Mouse (Mus musculus) layer of hippocampus, postnatal 14 days (tissue): Measurements from ENCODE around the gene Pip5k1a. TPM values are rescaled to one million over a fixed set of nuclear protein-coding genes. Genes with fewer than 3 reads are reported as not detected.
"Not testable (repeated sequence)": the region's sequence is repeated elsewhere in the genome, so short reads cannot be mapped to it uniquely, and the experiment has no call there.

Experiments
- DNase-seq, 2 experiments: peaks; one replicate each; pipeline ENCODE4 v3.0.0; 2021 to 2022; ENCODE audit warnings: low spot score in 2 of 2, mixed read lengths in 1 of 2
- total RNA-seq, 2 experiments: library from RNA; stranded (reverse); gene quantifications; 2 replicates each; pipeline ENCODE4 v1.2.3; 2021

Pip5k1a gene
- total RNA-seq, 2 experiments from 2014 or later = 46.3 to 51.5 TPM

DNA sequence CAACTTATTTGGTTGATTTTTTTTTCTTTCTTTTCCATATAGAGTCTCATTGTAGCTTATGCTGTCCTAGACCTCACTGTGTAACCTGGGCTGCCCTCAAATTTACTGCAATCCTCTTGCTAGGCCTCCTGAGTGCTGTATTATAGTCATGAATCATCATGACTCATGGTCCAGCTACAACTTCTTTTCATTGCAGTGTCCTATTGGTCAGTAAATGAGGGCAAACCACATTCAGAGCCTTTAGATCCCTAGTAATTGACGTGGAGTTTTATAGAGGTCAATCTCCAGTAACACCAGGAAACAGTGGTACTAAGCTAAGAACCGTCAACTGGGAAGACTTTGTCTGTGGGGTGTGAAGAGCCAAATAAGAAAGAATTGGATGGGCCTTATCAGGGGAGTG, 11.0 kb upstream of the Pip5k1a start:
- DNase-seq = no peak

DNA sequence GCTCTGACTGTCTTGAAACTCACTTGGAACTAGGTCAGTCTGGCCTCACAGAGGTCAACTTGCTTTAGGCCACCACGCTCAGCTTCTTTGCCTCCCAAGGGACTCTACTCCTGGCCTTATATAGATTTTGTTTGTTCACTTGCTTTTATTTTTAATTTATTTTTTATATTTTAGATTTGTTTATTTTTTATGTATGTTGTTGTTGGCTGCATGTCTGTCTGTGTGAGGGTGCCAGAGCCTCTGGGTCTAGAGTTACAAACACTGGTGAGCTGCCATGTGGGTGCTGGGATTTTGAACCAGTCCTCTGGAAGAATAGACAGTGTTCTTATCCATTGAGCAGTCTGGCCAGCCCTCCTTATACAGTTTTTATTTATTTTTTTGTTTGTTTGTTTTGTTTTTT, 6.0 kb upstream of the Pip5k1a start:
- DNase-seq = no peak

DNA sequence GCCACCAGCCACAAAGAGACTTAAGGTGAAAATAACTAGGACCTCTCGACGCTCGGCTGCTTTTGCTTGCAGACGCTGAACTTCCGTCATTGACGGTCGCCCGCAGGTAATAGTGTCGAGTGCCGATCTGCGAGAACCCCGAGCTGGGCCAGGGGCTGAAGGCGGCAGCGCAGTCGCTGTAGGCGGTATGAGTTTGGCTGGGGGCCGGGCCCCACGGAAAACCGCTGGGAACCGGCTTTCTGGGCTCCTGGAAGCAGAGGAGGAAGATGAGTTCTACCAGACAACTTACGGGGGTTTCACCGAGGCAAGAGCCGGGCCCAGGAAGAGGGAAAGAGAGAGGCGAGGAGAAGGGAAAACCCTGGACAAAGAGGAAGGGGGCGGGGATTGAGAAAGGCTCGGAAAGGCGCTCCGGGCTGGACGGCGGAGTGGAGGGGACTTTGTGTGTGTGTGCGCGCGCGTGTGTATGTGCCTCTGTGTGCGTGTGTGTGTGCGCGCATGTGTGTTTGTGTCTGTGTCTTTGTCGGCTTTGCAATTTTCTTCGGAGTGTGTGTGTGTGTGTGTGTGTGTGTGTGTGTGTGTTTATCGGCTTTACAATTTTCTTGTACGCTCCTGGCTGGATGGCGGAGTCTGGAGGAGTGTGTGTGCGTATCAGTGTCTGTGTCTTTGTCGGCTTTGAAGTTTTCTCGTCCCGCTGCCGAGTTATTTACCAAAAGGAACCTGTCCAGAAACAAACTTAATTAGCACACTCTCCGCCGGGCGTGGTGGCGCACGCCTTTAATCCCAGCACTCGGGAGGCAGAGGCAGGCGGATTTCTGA, 4.4 kb upstream of the Pip5k1a start, which contains the start of gene Vps72:
Gene Vps72 (plus strand): TSS at position 112 of the 816 bp plus-strand sequence.
- peak; percentile 89 to 93 for DNase-seq

DNA sequence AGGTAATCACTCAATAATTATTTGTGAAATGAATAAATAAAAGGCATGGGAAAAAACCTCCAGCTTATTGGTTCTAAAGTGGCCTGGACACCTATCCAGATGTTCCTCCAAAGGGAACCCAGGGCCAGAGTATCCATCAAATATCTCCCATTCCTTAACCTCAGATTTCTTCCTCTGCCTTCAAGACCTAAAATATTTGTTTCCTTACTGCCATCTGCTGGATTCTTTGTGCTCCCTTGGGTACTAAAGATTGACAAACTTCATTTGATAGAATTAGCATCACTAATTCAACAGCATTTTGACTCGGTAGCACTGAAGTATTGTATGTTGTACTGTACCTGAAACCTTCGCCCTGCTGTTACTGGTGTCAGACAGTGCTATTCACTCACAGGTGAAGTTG, 1.2 kb upstream of the Pip5k1a start:
- DNase-seq = no peak

DNA sequence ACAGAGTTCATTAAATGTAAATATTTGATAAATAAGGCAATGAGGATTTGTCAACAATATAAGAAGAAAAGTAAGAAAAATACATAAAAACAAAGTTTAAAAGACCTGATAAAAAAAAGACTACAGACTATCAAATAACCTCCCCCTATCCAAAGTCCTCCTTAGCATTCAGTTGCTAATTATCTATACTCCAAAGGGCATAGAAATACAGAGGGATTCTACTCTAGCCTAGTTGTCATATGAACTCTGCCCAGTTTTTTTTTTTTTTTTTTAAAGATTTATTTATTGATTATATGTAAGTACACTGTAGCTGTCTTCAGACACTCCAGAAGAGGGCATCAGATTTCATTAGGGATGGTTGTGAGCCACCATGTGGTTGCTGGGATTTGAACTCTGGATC, 578 bp upstream of the Pip5k1a start:
- not testable (repeated sequence) for DNase-seq

DNA sequence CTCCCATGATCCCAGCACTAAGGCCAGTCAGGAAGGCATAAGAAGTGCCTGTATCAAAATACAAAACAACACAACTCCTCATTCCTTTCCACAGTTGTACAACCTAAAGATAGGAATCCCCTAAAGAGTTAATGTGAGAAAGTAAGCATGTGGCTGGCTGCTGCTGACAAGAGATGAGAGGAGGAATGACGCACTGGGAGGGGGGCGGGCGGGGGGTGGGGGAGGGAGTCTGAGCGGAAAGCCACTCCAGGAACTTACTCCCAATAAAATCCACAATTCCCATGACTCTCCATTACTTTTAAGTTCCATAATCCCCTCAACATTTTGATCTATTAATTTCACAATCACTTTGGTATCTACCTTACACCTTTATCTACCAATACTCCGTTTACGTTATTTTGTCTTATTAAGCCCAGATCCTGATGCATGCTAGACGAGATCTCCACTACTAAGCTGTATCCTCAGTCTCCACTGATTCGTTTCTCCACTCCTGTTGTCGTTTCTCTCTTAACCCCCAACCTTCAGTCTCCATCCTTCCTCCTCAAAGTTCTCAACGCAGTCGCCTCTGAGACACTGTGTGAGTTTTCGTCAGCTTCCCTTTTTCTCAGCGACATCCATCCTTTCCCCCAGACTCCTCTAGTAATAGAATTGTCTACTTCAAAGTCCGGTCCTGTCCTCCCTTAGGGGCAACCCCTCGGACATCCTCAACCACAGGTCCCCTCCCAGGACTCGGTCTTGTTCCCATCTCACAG, 968 bp downstream of the Pip5k1a start:
- DNase-seq = no peak

DNA sequence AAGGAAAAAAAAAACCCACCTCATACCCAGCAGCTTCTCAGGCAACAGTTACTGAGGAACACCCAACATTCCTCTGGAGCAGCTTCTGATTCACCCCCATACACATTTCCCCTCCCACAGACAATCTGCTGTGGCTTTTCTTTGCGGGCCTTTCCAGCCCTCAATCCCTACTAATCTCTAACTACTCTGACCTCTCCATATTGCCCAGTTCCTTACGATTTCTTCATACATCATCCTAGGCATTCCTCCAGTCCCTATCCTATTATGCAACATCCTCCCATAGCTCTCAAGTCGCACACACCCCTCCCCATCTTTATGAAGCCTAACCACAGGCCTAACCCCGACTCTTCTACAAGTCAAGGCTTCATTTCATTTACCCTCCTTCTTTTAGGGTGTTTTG, 1.6 kb downstream of the Pip5k1a start:
- DNase-seq = peak in 1 of 2 experiments; percentile 55

DNA sequence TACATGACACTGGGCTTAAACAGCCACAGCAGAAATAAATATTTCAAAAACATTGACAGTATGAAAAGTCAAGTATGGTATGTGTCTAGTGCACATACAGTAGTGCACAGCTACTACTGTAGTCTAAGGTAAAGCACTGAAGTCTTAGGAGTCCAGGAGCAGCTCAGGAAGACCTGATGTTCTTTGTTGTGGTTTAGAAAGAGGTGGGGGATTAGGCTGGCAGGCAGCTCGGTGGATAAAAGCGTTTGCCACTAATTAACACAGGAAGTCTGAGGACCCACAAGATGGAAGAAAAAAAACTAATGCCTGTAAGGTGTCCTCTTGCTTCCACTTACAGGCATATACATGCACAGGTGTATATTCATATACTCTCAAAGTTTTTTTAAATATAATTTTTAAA, 5.9 kb downstream of the Pip5k1a start:
- DNase-seq = no peak

DNA sequence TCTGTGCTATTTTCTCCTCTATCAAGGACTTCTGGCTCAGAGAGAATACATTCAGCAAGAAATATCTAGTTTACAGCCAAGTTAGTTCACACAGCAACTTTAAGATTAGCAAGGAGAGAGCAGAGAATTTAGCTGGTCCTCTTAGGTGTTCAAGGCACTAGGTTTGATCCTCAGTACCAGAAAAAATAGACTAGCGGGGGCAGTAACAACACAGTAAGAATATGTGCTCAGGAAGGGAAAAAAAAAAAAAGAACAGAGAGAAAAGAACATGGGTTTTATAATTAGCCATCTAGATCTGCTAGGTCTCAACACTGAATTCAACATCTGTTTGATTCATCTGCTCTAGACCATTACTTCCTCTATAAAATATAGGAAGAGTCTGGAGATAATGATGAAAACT, 18.7 kb downstream of the Pip5k1a start:
- no peak for DNase-seq

DNA sequence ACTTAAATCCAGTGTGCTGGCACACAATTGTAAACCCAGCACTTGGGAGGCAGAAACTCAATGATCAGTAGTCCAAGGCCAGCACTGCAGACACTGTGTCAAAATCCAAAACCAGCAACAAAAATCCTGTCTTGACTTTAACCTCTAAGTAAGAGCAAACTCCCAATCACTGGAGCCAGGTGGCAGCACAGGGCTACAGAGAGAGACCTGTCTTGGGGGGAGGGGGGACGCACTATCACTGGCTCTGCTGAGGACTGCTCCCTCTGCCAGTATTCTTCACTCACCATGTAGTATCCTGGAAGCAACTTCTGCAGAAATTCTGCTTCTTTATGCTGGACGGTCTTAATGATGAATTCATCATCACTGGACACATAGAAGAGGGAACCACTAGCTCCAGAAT, 35.1 kb downstream of the Pip5k1a start:
- no peak for DNase-seq

DNA sequence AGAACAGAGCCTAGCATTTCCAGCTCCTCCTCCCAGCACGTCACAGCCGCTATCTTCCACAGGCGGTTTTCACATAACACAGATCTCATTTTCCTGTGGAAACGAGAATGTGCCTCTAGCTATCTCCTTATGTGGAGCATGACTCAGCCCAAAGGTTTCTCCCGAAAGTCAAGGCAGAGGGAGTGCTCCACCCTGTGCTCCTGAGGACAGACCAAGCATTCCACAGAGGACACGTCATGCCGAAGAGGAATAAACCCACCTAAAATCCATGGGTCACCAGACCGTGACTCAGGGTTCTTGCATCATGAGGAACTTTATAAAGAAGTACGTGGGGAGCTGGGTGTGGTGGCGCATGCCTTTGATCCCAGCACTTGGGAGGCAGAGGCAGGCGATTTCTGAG, 40.2 kb downstream of the Pip5k1a start:
- DNase-seq = no peak

DNA sequence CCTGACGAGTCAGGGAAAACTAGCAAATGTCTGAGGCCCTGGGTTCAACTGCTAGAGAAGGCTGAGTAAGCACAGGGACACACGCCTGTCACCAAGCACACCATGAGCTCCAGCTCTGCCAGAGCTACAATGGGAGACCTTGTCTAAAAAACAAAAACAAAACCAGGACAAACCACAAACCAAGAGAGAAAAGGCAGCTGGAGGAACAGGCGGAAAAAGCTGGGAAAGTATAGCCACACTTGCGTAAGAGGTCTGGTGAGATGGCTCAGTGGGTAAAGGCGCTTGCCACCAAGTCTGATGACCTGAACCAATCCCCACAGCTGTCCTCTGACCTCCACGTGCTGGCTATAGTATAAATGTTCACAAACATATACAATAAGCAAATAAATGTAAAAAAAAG, 40.6 kb downstream of the Pip5k1a start:
- DNase-seq = no peak

DNA sequence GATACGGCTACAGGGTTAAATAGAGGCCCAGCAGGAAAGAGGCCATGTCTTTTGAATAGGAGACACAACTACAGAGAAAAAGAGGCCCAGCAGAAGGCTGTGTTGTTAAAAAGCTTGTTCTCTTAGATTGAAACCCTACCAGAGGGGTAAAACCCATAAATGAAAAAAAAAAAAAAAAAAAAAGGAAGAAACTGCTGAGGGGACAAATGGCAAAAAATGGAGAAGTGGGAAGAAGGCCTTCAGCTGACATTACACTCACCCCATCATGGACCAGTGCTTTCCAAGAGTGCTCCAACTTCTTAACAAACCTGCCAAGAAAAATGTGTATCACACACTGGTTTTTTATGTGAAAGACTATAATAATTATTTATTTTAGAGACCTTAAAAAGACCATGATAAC, 41.2 kb downstream of the Pip5k1a start:
- no peak for DNase-seq

DNA sequence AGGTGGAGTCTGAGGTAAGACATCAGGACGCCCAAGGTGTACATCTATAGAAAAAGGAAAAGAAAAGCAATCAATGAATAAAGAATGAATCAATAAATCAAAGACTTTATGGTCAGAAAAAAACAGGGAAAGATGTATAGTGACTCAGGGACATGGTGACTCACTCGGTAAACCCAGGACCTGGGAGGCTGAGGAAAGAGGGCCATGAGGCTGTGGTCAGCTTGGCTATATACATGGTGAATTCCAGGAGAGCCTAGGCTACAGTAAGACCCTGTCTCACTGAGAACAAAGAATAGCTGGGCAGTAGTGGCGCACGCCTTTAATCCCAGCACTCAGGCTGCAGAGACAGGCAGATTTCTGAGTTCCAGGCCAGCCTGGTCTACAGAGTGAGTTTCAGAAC, 43.0 kb downstream of the Pip5k1a start:
- no peak for DNase-seq

DNA sequence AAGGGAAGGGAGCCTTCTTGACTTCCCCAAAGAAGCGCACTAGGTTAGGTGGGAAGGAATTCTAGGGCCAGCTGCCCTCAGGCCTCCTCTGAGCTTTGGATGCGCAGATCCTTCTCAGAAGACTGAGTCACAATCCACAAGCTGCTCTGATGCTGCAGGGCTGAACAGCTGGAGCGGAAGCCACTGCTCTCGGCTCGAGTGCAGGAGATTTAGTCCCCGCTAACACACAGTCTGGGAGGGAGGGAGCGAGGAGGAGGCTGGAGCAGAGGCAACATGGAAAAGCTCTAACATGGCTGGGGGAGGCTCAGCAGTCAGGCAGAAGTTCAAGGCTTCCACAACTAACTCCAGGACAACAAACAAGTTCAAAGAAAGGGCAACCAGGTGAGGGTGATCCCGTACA, 48.7 kb downstream of the Pip5k1a start:
- DNase-seq = no peak

DNA sequence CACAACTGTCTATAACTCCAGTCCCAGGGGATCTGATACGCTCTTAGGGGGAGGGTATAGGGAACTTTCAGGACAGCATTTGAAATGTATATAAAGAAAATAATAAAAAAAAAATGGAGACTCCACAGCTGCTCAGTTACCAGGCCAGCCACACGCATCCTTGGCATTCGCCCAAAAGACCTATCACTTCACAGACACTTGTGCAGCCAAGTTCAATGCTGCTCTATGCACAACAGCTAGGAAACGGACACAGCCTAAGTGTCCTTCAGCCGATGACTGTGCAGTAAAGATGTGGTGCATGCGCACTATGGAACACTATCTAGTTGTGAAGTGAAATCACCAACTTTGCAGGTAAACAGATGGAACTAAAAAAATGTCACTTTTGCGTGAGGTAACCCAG, 50.5 kb downstream of the Pip5k1a start:
- no peak for DNase-seq

DNA sequence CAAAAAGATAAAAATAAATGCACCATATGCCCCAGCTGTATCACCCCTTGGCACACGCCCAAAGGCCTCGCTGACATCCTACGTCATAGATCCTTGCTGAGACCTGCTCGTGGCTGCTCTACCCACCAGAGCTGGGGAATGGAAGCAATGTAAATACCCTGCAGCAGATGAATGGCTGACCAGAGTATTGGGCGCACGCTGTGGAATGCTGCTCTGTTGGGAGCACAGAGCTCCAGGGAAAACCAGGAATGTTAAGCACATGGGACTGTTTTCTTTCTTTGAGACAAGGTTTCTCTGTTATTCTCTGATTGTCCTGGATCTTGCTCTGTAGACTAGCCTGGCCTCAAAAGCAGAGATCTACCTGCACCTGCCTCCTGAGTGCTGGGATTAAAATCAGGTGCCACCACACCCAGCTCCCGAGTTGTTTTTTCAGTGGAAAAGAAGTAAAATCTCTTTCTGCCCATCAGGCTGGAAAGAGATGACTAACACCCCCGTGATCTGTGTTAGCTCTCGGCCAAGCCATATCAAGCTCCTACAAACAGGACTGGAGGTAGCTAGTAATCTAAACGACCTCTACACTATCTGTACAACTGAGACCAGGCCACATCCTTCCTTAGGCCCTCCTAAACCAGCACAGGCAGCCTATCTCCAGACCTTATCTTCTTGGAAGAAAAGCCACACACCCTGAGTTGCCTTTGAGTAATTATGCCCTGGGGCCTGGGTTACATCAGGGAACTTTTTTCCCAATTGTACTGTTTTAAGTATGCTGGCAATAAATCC, 52.1 kb downstream of the Pip5k1a start:
- peak in 1 of 2 experiments; percentile 26 for DNase-seq

DNA sequence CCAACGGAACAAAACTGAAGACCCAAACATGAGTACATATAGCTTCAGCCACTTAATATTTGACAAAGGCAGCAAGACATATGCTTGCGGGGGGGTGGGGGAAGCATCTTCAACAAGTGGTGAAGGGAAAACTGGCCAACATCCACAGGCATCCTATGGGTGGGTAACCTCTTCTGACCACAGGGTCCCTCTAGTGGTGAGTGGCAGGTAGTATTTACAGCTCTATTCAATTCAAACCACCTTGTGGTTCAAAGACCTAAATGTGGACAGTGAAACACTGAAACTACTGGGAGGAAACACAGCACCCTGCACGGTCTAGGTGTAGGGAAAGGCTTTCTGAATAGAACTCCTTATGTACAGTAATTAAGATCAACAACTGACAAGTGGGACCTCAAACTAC, 53.0 kb downstream of the Pip5k1a start:
- DNase-seq = peak in 1 of 2 experiments; percentile 36

DNA sequence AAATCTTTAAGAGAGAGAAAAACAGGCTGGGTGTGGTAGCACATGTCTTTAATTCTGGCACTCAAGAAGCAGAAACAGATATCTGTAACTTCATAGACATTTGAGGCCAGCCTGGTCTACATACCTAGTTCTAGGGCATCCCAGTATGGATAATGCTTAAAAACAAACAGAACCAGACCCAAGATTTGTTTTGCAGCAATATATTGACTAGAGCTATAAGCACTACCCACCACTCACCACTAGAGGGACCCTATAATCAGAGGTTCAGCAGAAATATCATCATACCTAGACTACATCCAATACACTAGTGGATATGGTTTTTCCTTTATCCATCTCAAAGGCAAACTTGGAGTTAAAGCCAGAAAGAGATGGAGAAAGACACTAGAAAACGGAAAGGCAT, 53.8 kb downstream of the Pip5k1a start:
- DNase-seq = peak in 1 of 2 experiments; percentile 71

DNA sequence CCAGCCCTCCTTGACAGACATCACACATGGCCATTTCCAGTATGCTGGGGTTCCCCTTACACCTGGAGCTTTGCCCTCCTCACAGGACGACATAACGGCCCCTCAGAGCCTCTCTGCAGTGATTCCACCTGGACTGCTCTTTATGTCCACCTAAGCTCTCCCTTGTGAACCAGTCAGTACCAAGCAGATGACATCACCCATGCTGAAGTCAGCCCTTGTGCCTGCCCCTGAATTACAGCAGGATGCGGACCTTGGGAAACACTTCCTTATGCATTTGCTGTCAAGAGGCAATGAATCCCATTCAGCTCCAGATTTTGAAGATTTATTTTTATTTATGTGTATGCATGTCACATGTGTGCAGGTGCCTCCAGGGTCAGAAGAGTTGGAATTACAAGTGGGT, 58.8 kb downstream of the Pip5k1a start:
- DNase-seq = no peak

DNA sequence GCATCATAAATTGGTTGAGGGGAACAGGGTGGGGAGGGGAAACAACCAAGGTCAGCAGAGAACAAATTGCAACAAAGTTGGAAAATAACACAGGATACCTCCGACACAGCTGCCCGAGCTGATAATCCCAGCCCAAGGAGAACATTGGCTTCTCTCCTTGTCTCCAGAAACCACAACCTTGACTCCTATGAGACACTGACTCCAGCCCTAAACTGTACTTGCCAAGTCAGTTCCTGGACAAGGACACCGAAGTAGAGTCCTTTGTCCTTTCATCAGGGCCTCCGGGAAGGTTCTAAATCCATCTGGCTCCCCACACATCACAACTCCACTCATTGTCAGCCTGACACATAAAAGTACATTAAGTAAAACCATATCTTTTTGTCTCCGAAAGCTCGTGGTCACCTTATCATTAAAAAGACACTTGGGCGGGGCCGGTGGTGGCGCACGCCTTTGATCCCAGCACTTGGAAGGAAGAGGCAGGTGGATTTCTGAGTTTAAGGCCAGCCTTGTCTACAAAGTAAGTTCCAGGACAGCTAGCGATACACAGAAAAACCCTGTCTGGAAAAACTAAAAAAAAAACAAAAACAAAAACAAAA, 60.2 kb downstream of the Pip5k1a start:
- no peak for DNase-seq
